Mouse (Mus musculus): ENCODE measurements at regions not wholly inside any gene's neighbourhood (a gene's known extent, or its start where the extent isn't known, plus 50 kb on each side); places are given as distances from the start of the nearest gene placed in this dataset.

DNA sequence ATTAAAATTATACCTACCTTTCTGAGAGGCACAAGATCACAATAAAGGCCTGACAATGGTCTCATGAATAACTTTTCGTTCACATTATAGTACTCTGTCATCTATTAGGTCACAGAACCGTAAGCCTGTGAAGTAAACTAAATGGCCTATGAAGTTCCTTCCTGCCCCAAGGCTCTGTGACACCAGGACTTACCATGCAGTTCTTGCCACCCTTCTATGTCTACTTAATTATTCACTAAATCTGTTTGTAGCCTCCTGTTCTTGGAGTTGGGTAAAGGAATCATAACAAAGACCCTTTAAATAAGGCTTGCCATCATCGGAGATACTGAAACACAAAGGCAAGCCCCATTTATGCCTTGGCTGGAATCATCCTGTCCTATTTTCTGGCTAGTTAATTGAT, 408.3 kb downstream of the Cmpk2 start:
- 70% methylated on average over 3 of the region's 3 CpGs for WGBS
- no peak for DNase-seq (ENCODE audit: low spot score)
- no peaks in the 10 kb centered on the region for H3K4me1 ChIP-seq (ENCODE audit: control insufficient read depth, insufficient read depth, low read length)
- H3K4me3 ChIP-seq (replicated peaks; ENCODE audit: low read length): no peak overlapping the region
- no peak for ATAC-seq (ENCODE audit: low FRiP score, low read depth)
- no peaks in the 10 kb centered on the region for H3K27me3 ChIP-seq (ENCODE audit: control insufficient read depth, insufficient read depth, low read length)
- H3K27ac ChIP-seq (replicated peaks; ENCODE audit: low read depth, low read length): no peak overlapping the region
- no peak for TF ChIP-seq POLR2A (IDR thresholded peaks at IDR 0.05; ENCODE audit: borderline replicate concordance, extremely low read depth, insufficient read depth, insufficient read length)
- no peaks in the 10 kb centered on the region for H3K9me3 ChIP-seq (ENCODE audit: control insufficient read depth, low read length)
- no peaks in the 10 kb centered on the region for H3K36me3 ChIP-seq (ENCODE audit: control insufficient read depth, insufficient read depth, low read length)
- H3K4me2 ChIP-seq (replicated peaks; ENCODE audit: low read depth, low read length, severe bottlenecking): no peak overlapping the region
- H3K9ac ChIP-seq (ENCODE audit: low read depth, low read length, severe bottlenecking): no peak overlapping the region

DNA sequence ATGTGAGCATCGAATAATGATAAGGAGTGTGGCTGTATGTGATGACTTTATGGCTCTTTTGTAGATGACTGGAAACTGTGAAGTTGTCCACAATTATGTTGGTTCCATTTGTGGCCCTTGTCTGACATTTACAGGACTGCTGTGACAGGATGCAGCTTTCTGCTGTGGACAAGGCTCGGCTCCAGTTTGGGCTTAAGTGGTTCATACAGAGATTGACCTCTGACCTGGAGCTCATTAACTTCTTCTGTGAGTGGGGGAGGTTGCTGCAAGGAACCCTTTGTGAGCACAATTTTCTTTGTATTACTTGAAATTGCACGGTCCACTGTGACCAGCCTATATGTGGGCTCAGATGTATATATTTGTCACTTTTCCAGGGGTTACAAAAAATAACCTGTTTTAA, 403.5 kb downstream of the Cmpk2 start:
- no peaks in the 10 kb centered on the region for H3K9me3 ChIP-seq (ENCODE audit: control insufficient read depth, low read length)
- DNase-seq (ENCODE audit: low spot score) (no peak), ATAC-seq (ENCODE audit: low FRiP score, low read depth) (no peak)
- H3K27ac ChIP-seq (replicated peaks; ENCODE audit: low read depth, low read length): no peak overlapping the region
- no peaks in the 10 kb centered on the region for H3K4me1 ChIP-seq (ENCODE audit: control insufficient read depth, insufficient read depth, low read length)
- no peaks in the 10 kb centered on the region for H3K27me3 ChIP-seq (ENCODE audit: control insufficient read depth, insufficient read depth, low read length)
- H3K36me3 ChIP-seq (ENCODE audit: control insufficient read depth, insufficient read depth, low read length): no peaks in the 10 kb centered on the region
- no peak for TF ChIP-seq POLR2A (IDR thresholded peaks at IDR 0.05; ENCODE audit: borderline replicate concordance, extremely low read depth, insufficient read depth, insufficient read length)
- no peak overlapping the region for H3K4me2 ChIP-seq (replicated peaks; ENCODE audit: low read depth, low read length, severe bottlenecking)
- WGBS: 20% methylated on average over 3 of the region's 3 CpGs
- H3K9ac ChIP-seq (ENCODE audit: low read depth, low read length, severe bottlenecking): no peak overlapping the region
- H3K4me3 ChIP-seq (replicated peaks; ENCODE audit: low read length): no peak overlapping the region

DNA sequence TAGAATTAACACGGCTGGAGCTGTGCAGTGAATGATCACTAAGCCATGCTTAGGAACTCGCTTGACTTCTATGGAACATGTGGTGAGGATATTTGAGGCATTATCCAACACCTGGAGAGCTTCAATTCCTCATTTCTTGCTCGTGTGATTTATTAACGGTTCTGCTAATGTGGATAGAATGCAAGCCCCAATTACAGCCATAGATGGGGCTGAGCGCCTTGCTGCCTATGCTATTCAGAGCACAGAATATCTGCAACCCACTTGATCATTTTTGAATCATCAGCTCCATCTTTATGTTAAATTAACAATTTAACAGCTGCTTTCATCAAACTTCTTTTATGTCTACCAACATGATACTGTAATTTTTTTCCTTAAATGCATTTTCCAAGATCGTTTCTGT, 398.7 kb downstream of the Cmpk2 start:
- no peak for TF ChIP-seq POLR2A (IDR thresholded peaks at IDR 0.05; ENCODE audit: borderline replicate concordance, extremely low read depth, insufficient read depth, insufficient read length)
- DNase-seq (ENCODE audit: low spot score) (no peak), ATAC-seq (ENCODE audit: low FRiP score, low read depth) (no peak)
- Histone ChIP-seq H3K36me3 (ENCODE audit: control insufficient read depth, insufficient read depth, low read length) (no peaks in the 10 kb centered on the region), H3K4me1 (ENCODE audit: control insufficient read depth, insufficient read depth, low read length) (no peaks in the 10 kb centered on the region), H3K9me3 (ENCODE audit: control insufficient read depth, low read length) (no peaks in the 10 kb centered on the region), H3K4me3 (replicated peaks; ENCODE audit: low read length) (no peak overlapping the region), H3K27ac (replicated peaks; ENCODE audit: low read depth, low read length) (no peak overlapping the region), H3K4me2 (replicated peaks; ENCODE audit: low read depth, low read length, severe bottlenecking) (no peak overlapping the region), H3K27me3 (ENCODE audit: control insufficient read depth, insufficient read depth, low read length) (no peaks in the 10 kb centered on the region), H3K9ac (ENCODE audit: low read depth, low read length, severe bottlenecking) (no peak overlapping the region)
- WGBS: 55% methylated on average over 6 of the region's 6 CpGs

DNA sequence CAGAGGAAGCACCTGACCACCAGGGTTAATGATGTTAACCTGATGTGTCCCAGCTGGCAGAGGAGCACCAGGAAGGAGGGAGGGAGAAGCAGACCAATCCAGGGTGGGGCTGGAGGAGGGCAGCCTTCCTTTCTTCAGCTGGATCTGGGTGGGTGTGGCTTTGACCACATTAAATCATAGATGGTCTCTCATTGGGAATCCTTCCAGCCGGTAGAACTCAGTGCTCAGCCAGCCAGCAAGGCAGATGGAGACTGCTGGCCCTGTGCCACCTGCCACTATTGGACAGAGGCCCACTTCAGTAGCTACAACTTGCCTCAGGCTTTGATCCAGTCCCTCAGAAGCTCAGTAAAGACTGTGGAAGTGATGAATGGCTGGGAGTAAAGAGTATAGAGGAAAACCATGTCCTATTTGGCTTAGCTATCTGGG, 386.1 kb downstream of the Cmpk2 start:
- ATAC-seq (ENCODE audit: low FRiP score, low read depth) (peak; percentile 34; the same call in 1 of the 2 replicates), DNase-seq (ENCODE audit: low spot score) (peak; percentile 80)
- Histone ChIP-seq H3K4me2 (replicated peaks; ENCODE audit: low read depth, low read length, severe bottlenecking) (no peak overlapping the region), H3K4me3 (replicated peaks; ENCODE audit: low read length) (no peak overlapping the region), H3K9me3 (ENCODE audit: control insufficient read depth, low read length) (peaks cover 13% of the 10 kb centered on the region; the same call in 1 of the 2 replicates), H3K27ac (replicated peaks; ENCODE audit: low read depth, low read length) (no peak overlapping the region), H3K36me3 (ENCODE audit: control insufficient read depth, insufficient read depth, low read length) (no peaks in the 10 kb centered on the region), H3K9ac (ENCODE audit: low read depth, low read length, severe bottlenecking) (no peak overlapping the region), H3K27me3 (ENCODE audit: control insufficient read depth, insufficient read depth, low read length) (no peaks in the 10 kb centered on the region), H3K4me1 (ENCODE audit: control insufficient read depth, insufficient read depth, low read length) (peaks cover 6% of the 10 kb centered on the region; the same call in 1 of the 2 replicates)
- 15% methylated on average over 1 of the region's 1 CpGs for WGBS
- no peak for TF ChIP-seq POLR2A (IDR thresholded peaks at IDR 0.05; ENCODE audit: borderline replicate concordance, extremely low read depth, insufficient read depth, insufficient read length)

DNA sequence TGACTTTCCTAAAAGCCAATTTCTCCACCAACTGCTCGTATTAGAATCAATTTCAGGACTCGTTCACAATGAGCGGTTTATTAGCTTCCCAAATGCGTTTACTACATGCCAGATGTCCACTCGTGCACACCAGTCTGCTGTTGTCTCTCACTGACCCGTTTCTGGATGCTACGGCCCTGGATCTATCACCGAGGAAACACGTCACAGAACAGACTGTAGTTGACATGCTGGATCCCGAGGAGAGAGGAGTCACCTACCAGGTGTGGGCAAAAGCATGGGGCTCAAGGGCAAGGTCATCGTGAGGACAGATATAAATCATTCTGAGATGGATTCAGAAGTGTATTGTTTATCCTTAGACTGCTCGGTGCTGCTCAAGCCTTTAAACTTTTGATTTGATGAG, 375.9 kb downstream of the Cmpk2 start:
- H3K36me3 ChIP-seq (ENCODE audit: control insufficient read depth, insufficient read depth, low read length): no peaks in the 10 kb centered on the region
- no peak overlapping the region for H3K4me3 ChIP-seq (replicated peaks; ENCODE audit: low read length)
- H3K9ac ChIP-seq (ENCODE audit: low read depth, low read length, severe bottlenecking): no peak overlapping the region
- H3K9me3 ChIP-seq (ENCODE audit: control insufficient read depth, low read length): no peaks in the 10 kb centered on the region
- no peak for DNase-seq (ENCODE audit: low spot score)
- H3K27me3 ChIP-seq (ENCODE audit: control insufficient read depth, insufficient read depth, low read length): no peaks in the 10 kb centered on the region
- no peak overlapping the region for H3K27ac ChIP-seq (replicated peaks; ENCODE audit: low read depth, low read length)
- TF ChIP-seq POLR2A (IDR thresholded peaks at IDR 0.05; ENCODE audit: borderline replicate concordance, extremely low read depth, insufficient read depth, insufficient read length): no peak
- ATAC-seq (ENCODE audit: low FRiP score, low read depth): no peak
- H3K4me1 ChIP-seq (ENCODE audit: control insufficient read depth, insufficient read depth, low read length): no peaks in the 10 kb centered on the region
- H3K4me2 ChIP-seq (replicated peaks; ENCODE audit: low read depth, low read length, severe bottlenecking): no peak overlapping the region
- 37% methylated on average over 12 of the region's 12 CpGs for WGBS

DNA sequence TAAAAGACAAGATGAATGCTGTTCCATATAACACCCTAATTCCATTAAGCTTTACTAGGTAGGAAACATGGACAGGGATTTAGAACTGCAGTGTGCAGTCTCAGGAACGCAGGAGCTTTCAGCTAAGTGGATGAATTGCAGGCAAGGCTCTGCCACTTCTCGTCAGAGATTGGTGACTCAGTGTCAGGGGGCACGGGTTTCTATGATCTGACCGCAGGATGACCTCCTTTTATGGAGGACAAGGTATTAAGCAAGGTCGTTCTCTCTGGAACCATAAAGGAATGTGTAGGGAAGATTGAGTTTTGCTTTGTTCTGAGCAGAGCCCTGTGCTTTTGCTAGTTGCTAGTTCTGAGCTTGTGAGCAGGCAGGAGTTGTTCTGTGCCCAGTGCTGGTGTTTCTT, 373.7 kb downstream of the Cmpk2 start:
- DNase-seq (ENCODE audit: low spot score) (no peak), ATAC-seq (ENCODE audit: low FRiP score, low read depth) (no peak)
- Histone ChIP-seq H3K4me1 (ENCODE audit: control insufficient read depth, insufficient read depth, low read length) (no peaks in the 10 kb centered on the region), H3K4me2 (replicated peaks; ENCODE audit: low read depth, low read length, severe bottlenecking) (no peak overlapping the region), H3K27me3 (ENCODE audit: control insufficient read depth, insufficient read depth, low read length) (no peaks in the 10 kb centered on the region), H3K27ac (replicated peaks; ENCODE audit: low read depth, low read length) (no peak overlapping the region), H3K9ac (ENCODE audit: low read depth, low read length, severe bottlenecking) (no peak overlapping the region), H3K36me3 (ENCODE audit: control insufficient read depth, insufficient read depth, low read length) (no peaks in the 10 kb centered on the region), H3K9me3 (ENCODE audit: control insufficient read depth, low read length) (no peaks in the 10 kb centered on the region), H3K4me3 (replicated peaks; ENCODE audit: low read length) (no peak overlapping the region)
- 12% methylated on average over 5 of the region's 5 CpGs for WGBS
- no peak for TF ChIP-seq POLR2A (IDR thresholded peaks at IDR 0.05; ENCODE audit: borderline replicate concordance, extremely low read depth, insufficient read depth, insufficient read length)
